Mouse (Mus musculus) CH12F3 (cell line): Measurements from ENCODE around the gene Sprr2h.

Source experiments
- in situ Hi-C: fragments of 300-500 bp; cut with MboI; formaldehyde crosslinking; loops from 2 replicates; pipeline ENCODE4 v1.14.3; 2020; ENCODE audit warnings: low sequenced_read_pairs

Gene Sprr2h

GRCm38 (mm10) chr3:92385385-92385784 lies at the start of gene Sprr2h:
Sprr2h (plus strand) TSS chr3:92385685.
- in situ Hi-C loops: no loop called here

- in situ Hi-C loops: no loop called here
These were observed 49.2 kb upstream of the Sprr2h start for GRCm38 (mm10) chr3:92336278-92336677.

GRCm38 (mm10) chr3:92338840-92339239 lies 46.6 kb upstream of the Sprr2h start, which contains the start of gene Sprr2d:
Sprr2d (plus strand) TSS chr3:92339140.
- in situ Hi-C loops: no loop called here

- in situ Hi-C loops: no loop called here
These were observed 33.6 kb upstream of the Sprr2h start, which contains the start of gene Sprr2e for GRCm38 (mm10) chr3:92351843-92352242. Sprr2e (plus strand) TSS chr3:92352143.

- in situ Hi-C loops: no loop called here
These were observed 23.9 kb upstream of the Sprr2h start for GRCm38 (mm10) chr3:92361619-92362018.

- in situ Hi-C loops: no loop called here
These were observed 20.6 kb upstream of the Sprr2h start, which contains the start of gene Sprr2f for GRCm38 (mm10) chr3:92364887-92365286. Sprr2f (plus strand) TSS chr3:92365187.

GRCm38 (mm10) chr3:92373613-92374012 lies 11.9 kb upstream of the Sprr2h start:
- in situ Hi-C loops: no loop called here

- in situ Hi-C loops: no loop called here
These were observed 8.8 kb downstream of the Sprr2h start for GRCm38 (mm10) chr3:92394301-92394700.

- in situ Hi-C loops: no loop called here
These were observed 22.2 kb downstream of the Sprr2h start, which contains the start of gene Sprr2i for GRCm38 (mm10) chr3:92407691-92408090. Sprr2i (plus strand) TSS chr3:92407991.

- in situ Hi-C loops: no loop called here
These were observed 32.3 kb downstream of the Sprr2h start, which contains the start of gene Sprr2j-ps for GRCm38 (mm10) chr3:92417782-92418181. Sprr2j-ps (plus strand) TSS chr3:92418082.

- in situ Hi-C loops: no loop called here
These were observed 43.8 kb downstream of the Sprr2h start, which contains the start of gene Gm9774 for GRCm38 (mm10) chr3:92429323-92429722. Gm9774 (minus strand) TSS chr3:92429423.

- in situ Hi-C loops: no loop called here
These were observed 46.8 kb downstream of the Sprr2h start, which contains the start of gene Sprr2k for GRCm38 (mm10) chr3:92432282-92432681. Sprr2k (plus strand) TSS chr3:92432582.
